Mouse (Mus musculus) stomach, embryonic 14.5 days (tissue): ENCODE data around the gene Osgin1. TPM values are rescaled to one million over a fixed set of nuclear protein-coding genes. Genes with fewer than 3 reads are reported as not detected.

Experiments used
- ATAC-seq: fragments of 200-750 bp; cut with Nextera tagmentation; 2 replicates; pipeline ENCODE4 v1.8.0; 2017; ENCODE audit warnings: low read depth, moderate TSS enrichment; ENCODE audit not compliant: insufficient number of reproducible peaks, insufficient read depth, low FRiP score
- H3K27ac ChIP-seq: fragments of 300-500 bp; sonication (generic); 2 replicates; pipeline ENCODE4 v1.5.1; 2014; ENCODE audit warnings: mild to moderate bottlenecking, low read length, moderate library complexity, mixed read lengths
- H3K27me3 ChIP-seq: fragments of 300-500 bp; sonication (generic); 2 replicates; pipeline ENCODE4 v1.6.1; 2014; ENCODE audit warnings: low read length, control low read depth, mixed read lengths; ENCODE audit not compliant: control insufficient read depth, insufficient read depth
- H3K36me3 ChIP-seq: fragments of 300-500 bp; sonication (generic); 2 replicates; pipeline ENCODE4 v1.6.1; 2014; ENCODE audit warnings: mild to moderate bottlenecking, control low read depth, low read length, moderate library complexity, mixed read lengths; ENCODE audit not compliant: control insufficient read depth, insufficient read depth
- H3K4me1 ChIP-seq: fragments of 300-500 bp; sonication (generic); 2 replicates; pipeline ENCODE4 v1.6.1; 2014; ENCODE audit warnings: low read length, control low read depth, mixed read lengths; ENCODE audit not compliant: control insufficient read depth, insufficient read depth
- H3K4me2 ChIP-seq: fragments of 300-500 bp; sonication (generic); replicated peaks from 2 replicates; pipeline ENCODE4 v1.6.1; 2014; ENCODE audit warnings: low read depth, low read length, control low read depth
- H3K4me3 ChIP-seq: fragments of 300-500 bp; sonication (generic); 2 replicates; pipeline ENCODE4 v1.5.1; 2014; ENCODE audit warnings: low read depth, low read length, control low read depth
- H3K9ac ChIP-seq: fragments of 300-500 bp; sonication (generic); replicated peaks from 2 replicates; pipeline ENCODE4 v1.6.1; 2014; ENCODE audit warnings: low read depth, mild to moderate bottlenecking, control low read depth, low read length, moderate library complexity, mixed read lengths
- H3K9me3 ChIP-seq: fragments of 300-500 bp; sonication (generic); 2 replicates; pipeline ENCODE4 v1.6.1; 2016; ENCODE audit warnings: low read depth, low read length, control low read depth; ENCODE audit not compliant: control insufficient read depth
- WGBS: fragments of 180-500 bp; shearing (Covaris S2); extraction: QIAGEN DNeasy Blood & Tissue Kit; methylation state at CpG from one replicate; pipeline ENCODE4 v1.1.7; 2014; 5-methylcytosine and 5-hydroxymethylcytosine counted together
- polyA plus RNA-seq: library from polyadenylated mRNA; unstranded; fragments of >200 nt; fragmentation: Nextera tagmentation; extraction: Ambion mirVana; gene quantifications from 2 replicates; pipeline ENCODE4 v1.2.1, GENCODE M21; 2014

Osgin1 gene
- polyA plus RNA-seq, 1 experiment from 2014 or later = 2.3 TPM

DNA sequence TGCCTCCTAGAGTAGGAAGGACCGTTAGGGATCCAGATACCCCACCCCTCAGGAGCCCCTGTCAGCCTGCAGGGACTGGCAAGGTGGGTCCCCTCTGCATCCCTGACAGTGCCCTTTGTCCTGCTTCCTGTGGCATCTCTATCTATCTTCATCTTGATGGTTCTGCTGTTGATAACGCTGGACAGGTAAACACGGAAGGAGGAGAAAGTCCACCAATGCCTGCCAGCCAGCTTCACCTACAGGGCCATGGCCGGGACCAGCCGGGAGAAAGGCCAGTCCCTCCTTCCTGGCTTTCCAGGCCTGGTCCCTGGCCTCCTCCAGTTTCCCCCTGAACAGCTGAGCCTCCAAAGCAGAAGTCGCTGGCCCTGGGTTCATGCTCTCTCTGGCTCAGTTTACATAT, 645 bp downstream of the Osgin1 start:
- H3K4me3 ChIP-seq = no peak overlapping the region

DNA sequence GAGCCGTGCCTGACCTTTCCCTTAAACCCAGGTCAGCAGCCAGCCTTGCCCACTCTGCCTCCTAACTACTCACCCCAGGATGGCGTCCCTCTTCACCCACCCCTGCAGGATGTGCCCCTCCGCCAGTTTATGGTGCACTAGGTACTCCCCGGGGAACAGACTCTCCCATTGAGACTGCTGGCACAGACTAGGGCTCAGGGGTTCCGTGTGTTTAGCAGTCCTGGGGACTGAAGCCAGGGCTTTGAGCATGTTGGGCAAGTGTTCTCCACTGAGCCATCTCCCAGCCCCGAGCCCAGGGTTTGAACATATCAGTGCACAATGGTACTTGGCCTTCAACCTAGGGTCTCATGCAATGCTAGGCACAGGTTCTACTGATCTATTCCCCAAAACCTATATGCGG, 1.6 kb downstream of the Osgin1 start:
- no peaks in the 10 kb centered on the region for H3K27me3 ChIP-seq
- no peak overlapping the region for H3K9ac ChIP-seq
- WGBS = 88% methylated on average over 7 of the region's 7 CpGs
- no peak overlapping the region for H3K4me2 ChIP-seq
- H3K36me3 ChIP-seq = no peaks in the 10 kb centered on the region
- H3K4me1 ChIP-seq = peaks cover 18% of the 10 kb centered on the region; the same call in 1 of the 2 replicates
- ATAC-seq = no peak
- H3K9me3 ChIP-seq = no peaks in the 10 kb centered on the region
- no peak overlapping the region for H3K27ac ChIP-seq
- no peak overlapping the region for H3K4me3 ChIP-seq

More for the DNA sequence above, 645 bp downstream of the Osgin1 start:
- Histone ChIP-seq H3K27me3 (no peaks in the 10 kb centered on the region), H3K9ac (no peak overlapping the region), H3K36me3 (no peaks in the 10 kb centered on the region), H3K4me2 (no peak overlapping the region), H3K9me3 (no peaks in the 10 kb centered on the region), H3K4me1 (peaks cover 15% of the 10 kb centered on the region; the same call in 1 of the 2 replicates), H3K27ac (no peak overlapping the region)
- ATAC-seq = no peak
- 71% methylated on average over 6 of the region's 6 CpGs for WGBS

DNA sequence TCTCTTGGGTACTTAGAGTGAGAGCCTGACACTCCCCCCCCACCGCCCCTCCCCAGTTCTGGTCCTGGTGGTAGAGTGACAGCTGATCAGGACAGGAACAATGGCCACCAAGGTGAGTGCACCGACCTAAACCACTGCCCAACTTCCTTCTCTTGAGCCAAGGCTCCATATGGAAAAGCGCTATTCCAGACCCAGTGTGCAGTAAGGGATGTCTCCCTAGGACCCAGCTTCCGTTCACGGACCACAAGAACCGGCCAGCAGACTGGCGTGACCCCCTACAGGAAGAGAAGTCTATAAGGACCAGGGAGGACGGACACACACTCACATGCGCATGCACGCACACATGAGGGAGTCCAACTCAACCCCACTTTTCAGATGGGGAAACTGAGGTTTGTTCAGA, 2.4 kb downstream of the Osgin1 start:
- Histone ChIP-seq H3K9ac (no peak overlapping the region), H3K9me3 (no peaks in the 10 kb centered on the region), H3K4me3 (no peak overlapping the region), H3K27ac (no peak overlapping the region), H3K4me2 (no peak overlapping the region), H3K36me3 (no peaks in the 10 kb centered on the region), H3K27me3 (no peaks in the 10 kb centered on the region), H3K4me1 (peaks cover 22% of the 10 kb centered on the region)
- WGBS = 90% methylated on average over 10 of the region's 10 CpGs
- no peak for ATAC-seq

DNA sequence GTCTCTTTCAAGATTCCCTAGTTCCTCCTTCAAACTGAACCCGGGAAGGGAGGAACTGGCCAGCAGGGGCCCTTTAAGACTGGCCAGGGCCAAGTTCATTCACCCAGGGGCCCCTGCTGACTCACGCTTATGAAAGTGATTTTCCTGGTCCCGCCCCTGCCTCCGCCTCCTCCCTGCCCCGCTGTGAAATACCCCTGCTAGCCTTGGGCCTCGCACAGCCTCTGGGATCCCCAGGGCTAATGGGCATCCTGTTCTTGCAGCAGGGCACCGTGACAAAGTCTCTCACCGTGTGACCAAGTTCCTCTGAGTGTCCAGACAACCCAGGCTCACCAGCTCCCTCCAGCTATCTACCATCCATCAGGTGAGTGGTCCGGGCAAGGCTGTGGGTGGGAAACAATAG, 3.0 kb downstream of the Osgin1 start:
- Histone ChIP-seq H3K27me3 (no peaks in the 10 kb centered on the region), H3K4me1 (peaks cover 22% of the 10 kb centered on the region), H3K27ac (no peak overlapping the region; the same call in 1 of the 2 replicates), H3K9ac (no peak overlapping the region), H3K4me2 (peak overlapping the region; percentile 34), H3K9me3 (no peaks in the 10 kb centered on the region), H3K4me3 (0 out of 2 replicates have a peak overlapping the region, but pooled peaks have one; percentile 2), H3K36me3 (no peaks in the 10 kb centered on the region)
- WGBS = 15% methylated on average over 9 of the region's 9 CpGs
- ATAC-seq = peak; percentile 29; the same call in 1 of the 2 replicates

DNA sequence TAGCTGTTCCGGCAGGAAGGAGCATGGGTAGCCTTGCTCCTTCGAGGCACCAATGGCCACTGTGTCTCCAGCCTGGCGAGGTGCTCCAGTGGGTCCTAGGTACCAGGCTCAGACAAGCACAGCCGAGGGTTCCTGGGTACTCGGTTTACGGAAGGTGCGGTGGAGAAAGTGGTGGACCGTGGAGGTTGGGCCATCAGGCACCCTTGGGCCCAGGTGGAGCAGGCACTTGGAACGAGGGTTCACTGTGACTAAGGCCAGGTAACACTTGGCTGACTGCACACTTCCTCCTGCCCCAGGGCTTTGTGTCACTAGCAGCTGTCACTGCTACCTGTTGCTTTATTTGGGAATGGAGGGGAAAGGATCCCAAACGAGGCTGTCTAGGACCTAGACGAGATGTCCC, 3.6 kb downstream of the Osgin1 start:
- no peaks in the 10 kb centered on the region for H3K9me3 ChIP-seq
- H3K36me3 ChIP-seq = no peaks in the 10 kb centered on the region
- no peak overlapping the region for H3K9ac ChIP-seq
- H3K4me3 ChIP-seq = 0 out of 2 replicates have a peak overlapping the region, but pooled peaks have one; percentile 2
- no peak overlapping the region for H3K27ac ChIP-seq
- H3K27me3 ChIP-seq = no peaks in the 10 kb centered on the region
- H3K4me1 ChIP-seq = peaks cover 22% of the 10 kb centered on the region
- H3K4me2 ChIP-seq = peak overlapping the region; percentile 34
- WGBS = 74% methylated on average over 11 of the region's 11 CpGs
- ATAC-seq = no peak

DNA sequence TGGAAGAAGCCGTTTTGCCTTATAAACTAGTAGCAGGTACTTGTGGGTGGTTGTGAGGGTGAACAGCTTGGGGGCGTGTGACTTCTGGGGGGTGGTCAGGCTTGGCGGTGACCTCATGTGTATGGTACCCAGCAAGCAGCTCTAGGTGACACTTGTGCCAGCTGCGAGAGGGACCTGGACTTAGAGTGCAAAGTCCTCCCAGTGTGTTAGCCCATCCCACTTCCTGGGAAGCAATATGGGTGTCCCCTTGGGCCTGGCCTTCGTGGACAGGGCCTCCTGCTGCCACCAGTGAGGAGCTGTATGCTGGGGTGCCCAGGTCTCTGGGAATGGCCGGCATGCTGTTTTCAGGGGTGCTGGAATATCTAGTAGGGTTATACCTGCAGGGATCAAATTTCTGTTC, 5.0 kb downstream of the Osgin1 start:
- H3K4me3 ChIP-seq = no peak overlapping the region
- H3K27ac ChIP-seq = no peak overlapping the region
- H3K27me3 ChIP-seq = no peaks in the 10 kb centered on the region
- H3K9ac ChIP-seq = no peak overlapping the region
- H3K4me1 ChIP-seq = peaks cover 22% of the 10 kb centered on the region
- H3K36me3 ChIP-seq = no peaks in the 10 kb centered on the region
- no peaks in the 10 kb centered on the region for H3K9me3 ChIP-seq
- no peak overlapping the region for H3K4me2 ChIP-seq
- 75% methylated on average over 6 of the region's 6 CpGs for WGBS
- ATAC-seq = no peak

DNA sequence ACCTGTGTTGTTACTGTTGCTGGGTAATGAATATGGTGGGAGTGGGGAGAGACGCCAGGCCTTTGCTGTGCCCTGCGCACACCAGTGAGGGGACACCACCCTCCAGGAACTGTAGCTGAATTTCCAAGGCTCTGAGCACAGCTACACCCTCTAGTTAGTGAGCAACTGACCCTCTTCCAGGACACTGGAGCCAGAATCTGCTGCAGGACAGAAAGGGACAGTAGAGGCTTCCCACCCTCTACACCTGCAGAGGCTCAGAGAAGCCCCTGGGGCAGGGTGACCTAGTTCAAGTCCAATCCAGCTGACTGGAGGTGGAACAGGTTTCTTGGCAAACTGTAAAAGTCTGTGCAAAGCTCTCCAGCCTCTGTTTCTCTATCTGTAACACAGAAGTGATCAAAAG, 5.5 kb downstream of the Osgin1 start:
- Histone ChIP-seq H3K4me3 (no peak overlapping the region), H3K9me3 (no peaks in the 10 kb centered on the region), H3K36me3 (no peaks in the 10 kb centered on the region), H3K9ac (no peak overlapping the region), H3K4me1 (peaks cover 22% of the 10 kb centered on the region), H3K27me3 (no peaks in the 10 kb centered on the region), H3K4me2 (no peak overlapping the region), H3K27ac (no peak overlapping the region)
- 84% methylated on average over 2 of the region's 2 CpGs for WGBS
- ATAC-seq = no peak

DNA sequence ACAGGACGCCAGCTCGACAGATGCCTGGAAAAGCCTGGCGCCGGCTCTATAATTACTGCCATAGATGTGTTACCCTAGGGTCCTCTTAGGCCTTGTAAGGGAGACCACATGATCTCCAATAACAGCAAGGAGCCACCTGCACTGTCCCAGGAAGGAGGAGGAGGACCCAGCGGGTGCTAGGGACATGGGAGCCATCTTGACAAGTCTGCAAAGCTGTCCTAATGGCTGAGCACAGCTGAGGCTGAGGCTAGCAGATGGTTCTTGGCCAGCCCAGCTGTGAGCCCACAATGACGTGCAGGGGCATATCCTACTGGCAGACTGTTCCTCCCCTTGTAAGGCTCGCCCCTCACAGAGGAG, 5.9 kb downstream of the Osgin1 start:
- no peaks in the 10 kb centered on the region for H3K9me3 ChIP-seq
- no peak overlapping the region for H3K9ac ChIP-seq
- ATAC-seq = no peak
- peaks cover 22% of the 10 kb centered on the region for H3K4me1 ChIP-seq
- H3K4me3 ChIP-seq = no peak overlapping the region
- no peaks in the 10 kb centered on the region for H3K36me3 ChIP-seq
- H3K27me3 ChIP-seq = no peaks in the 10 kb centered on the region
- 71% methylated on average over 7 of the region's 7 CpGs for WGBS
- H3K27ac ChIP-seq = no peak overlapping the region; the same call in 1 of the 2 replicates
- H3K4me2 ChIP-seq = peak overlapping the region; percentile 4; the same call in 1 of the 2 replicates

DNA sequence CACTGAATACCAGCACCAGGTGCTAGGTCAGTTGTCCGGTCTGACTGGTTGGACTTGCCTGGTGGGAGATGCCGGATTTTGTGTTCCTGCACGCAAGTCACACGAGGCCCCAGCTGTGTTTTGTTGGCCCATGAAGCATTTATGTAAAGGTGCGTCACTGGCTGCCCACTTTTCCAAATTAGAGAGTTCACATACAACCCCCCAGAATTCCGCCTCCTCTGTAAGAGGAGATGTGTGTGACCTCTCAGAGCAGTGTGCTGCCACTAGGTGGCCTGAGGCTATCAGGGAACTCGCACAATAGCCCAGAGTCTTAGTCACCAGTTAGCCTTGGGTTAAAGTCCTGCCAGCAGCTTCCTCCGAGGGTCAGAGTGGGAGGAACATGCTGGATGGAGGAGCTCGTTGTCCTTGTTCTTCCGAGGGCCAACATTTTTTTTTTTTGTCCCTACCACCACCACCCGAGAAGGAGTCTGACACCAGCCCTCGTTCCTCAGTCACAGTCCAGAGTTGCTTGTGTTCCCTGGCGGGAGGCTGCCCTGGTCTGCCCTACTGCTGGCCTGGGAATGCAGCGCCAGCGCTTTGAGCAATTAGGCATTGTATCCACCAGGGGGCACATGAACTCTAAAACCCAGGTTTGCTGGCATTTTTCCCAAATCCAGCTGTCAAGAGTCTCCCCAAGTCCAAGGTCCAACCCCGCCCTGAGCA, 6.5 kb downstream of the Osgin1 start:
- H3K4me2 ChIP-seq = peak overlapping the region; percentile 4; the same call in 1 of the 2 replicates
- H3K4me3 ChIP-seq = no peak overlapping the region
- no peaks in the 10 kb centered on the region for H3K36me3 ChIP-seq
- H3K9me3 ChIP-seq = no peaks in the 10 kb centered on the region
- WGBS = 16% methylated on average over 16 of the region's 16 CpGs
- peaks cover 22% of the 10 kb centered on the region for H3K4me1 ChIP-seq
- H3K27me3 ChIP-seq = no peaks in the 10 kb centered on the region
- ATAC-seq = peak; percentile 43
- H3K9ac ChIP-seq = no peak overlapping the region
- H3K27ac ChIP-seq = peak overlapping the region; percentile 0; the same call in 1 of the 2 replicates
